Mouse (Mus musculus) ZHBTc4 (cell line): ENCODE measurements at regions not wholly inside any gene's neighbourhood (a gene's known extent, or its start where the extent isn't known, plus 50 kb on each side); places are given as distances from the start of the nearest gene placed in this dataset.
A peak's percentile ranks its signal among the peaks of the same experiment; 100 is the strongest.

Source experiments
- DNase-seq: peaks from one replicate; pipeline ENCODE4 v3.0.0-alpha.2; 2011; ENCODE audit warnings: low read depth, low spot score

DNA sequence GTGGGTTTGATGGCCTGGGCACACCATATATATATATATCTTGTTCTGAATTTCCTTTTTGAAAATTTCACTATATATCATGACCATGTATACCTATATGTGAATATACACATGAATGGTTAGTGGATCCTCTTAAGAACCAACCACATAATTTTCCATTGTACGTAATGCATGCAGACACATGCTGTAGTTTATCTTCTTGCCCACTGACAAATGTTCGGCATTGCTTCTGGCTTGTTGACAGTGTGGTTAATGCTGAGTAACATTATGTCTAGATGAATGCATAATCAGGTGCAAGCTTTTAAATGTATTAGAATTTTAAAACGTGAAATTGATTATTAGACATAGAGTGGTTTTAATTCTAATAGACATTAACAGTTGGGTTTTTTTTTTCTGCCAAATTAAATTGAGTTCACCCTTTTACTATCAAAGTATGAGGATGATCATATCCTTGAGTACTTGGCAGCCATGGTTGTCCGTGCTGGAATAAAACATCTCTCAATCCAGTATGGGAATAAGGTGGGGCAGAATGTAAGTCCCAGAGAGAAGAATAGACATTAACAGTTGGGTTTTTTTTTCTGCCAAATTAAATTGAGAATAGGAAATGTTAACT, 110.3 kb downstream of the A730009L09Rik start:
- no peak for DNase-seq

DNA sequence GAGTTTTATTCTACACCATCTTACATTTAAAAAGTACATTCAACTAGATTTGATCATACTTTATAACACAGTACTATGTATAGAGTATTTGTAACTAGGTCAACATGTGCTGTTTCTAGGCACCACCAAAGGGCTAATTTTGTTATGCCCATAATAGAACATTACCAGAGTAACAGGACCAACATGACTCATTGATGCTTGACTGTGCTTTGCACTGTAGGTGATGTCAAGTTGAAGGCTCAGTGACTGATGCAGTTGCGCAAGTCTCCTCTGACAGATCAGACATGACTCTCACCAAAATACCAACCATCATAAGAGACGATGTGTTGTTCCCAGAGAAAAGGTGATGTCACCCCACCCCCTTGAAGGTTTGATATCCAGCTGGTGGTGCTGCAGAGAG, 108.5 kb downstream of the Mrpl39 start:
- no peak for DNase-seq

- no peak for DNase-seq
These were observed 105.7 kb downstream of the Mrpl39 start for GRCm38 (mm10) chr16:84629868-84630267.

DNA sequence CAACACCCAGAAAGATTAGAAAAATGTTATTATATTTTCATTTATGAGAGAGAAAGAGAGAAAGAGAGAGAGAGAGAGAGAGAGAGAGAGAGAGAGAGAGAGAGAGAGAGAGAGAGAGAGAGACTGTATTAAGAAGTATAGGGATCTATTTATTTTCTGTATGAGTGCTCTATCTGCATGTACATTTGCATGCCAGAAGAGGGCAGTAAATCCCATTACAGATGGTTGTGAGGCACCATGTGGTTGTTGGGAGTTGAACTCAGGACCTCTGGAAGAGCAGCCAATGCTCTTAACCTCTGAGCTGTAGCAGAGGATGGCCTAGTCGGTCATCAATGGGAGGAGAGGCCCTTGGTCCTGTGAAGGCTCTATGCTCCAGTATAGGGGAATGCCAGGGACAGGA, 91.1 kb downstream of the Mrpl39 start:
- DNase-seq: peak; percentile 33

GRCm38 (mm10) chr16:84646172-84646684, 89.3 kb downstream of the Mrpl39 start:
- no peak for DNase-seq

GRCm38 (mm10) chr16:84650646-84651045, 84.9 kb downstream of the Mrpl39 start:
- DNase-seq: no peak

DNA sequence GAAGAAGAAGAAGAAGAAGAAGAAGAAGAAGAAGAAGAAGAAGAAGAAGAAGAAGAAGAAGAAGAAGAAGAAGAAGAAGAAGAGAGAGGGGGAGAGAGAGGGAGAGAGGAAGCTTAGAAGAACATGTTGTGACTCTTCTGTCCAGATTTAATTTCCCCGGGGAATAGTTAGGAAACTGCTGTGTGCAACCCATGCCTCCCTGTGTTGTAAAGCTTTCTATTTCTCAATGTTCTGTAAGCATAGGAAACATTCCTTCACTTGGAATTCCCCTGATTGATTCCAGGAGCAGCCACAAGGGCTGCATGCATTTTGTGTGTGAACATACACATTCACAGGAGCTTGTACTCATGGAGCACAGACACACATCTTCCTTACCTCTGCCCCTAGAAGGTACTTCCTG, 81.7 kb downstream of the Mrpl39 start:
- DNase-seq: no peak

GRCm38 (mm10) chr16:84661879-84662278, 73.7 kb downstream of the Mrpl39 start:
- DNase-seq: no peak

- no peak for DNase-seq
These were observed 72.0 kb downstream of the Mrpl39 start for GRCm38 (mm10) chr16:84663581-84663980.
